Mouse (Mus musculus) heart, embryonic 15.5 days (tissue): ENCODE results near the gene Abcb10. TPM values are rescaled to one million over a fixed set of nuclear protein-coding genes. Genes with fewer than 3 reads are reported as not detected.
"Not testable (repeated sequence)": the region's sequence is repeated elsewhere in the genome, so short reads cannot be mapped to it uniquely, and the experiment has no call there.

Experiments used
- ATAC-seq: fragments of 200-750 bp; cut with Nextera tagmentation; replicated peaks from 2 replicates; pipeline ENCODE4 v1.8.0; 2017; ENCODE audit warnings: low read depth, moderate TSS enrichment; ENCODE audit not compliant: insufficient number of reproducible peaks, insufficient read depth, low FRiP score
- H3K27ac ChIP-seq: fragments of 300-500 bp; sonication (generic); 2 replicates; pipeline ENCODE4 v1.5.1; 2015; ENCODE audit warnings: mild to moderate bottlenecking, inconsistent platforms
- H3K27me3 ChIP-seq: fragments of 300-500 bp; sonication (generic); 2 replicates; pipeline ENCODE4 v1.6.1; 2015; ENCODE audit warnings: inconsistent platforms
- H3K36me3 ChIP-seq: fragments of 300-500 bp; sonication (generic); 2 replicates; pipeline ENCODE4 v1.6.1; 2015; ENCODE audit warnings: mild to moderate bottlenecking, inconsistent platforms
- H3K4me1 ChIP-seq: fragments of 300-500 bp; sonication (generic); replicated peaks from 2 replicates; pipeline ENCODE4 v1.6.1; 2015; ENCODE audit warnings: inconsistent platforms
- H3K4me2 ChIP-seq: fragments of 300-500 bp; sonication (generic); 2 replicates; pipeline ENCODE4 v1.6.1; 2015; ENCODE audit warnings: inconsistent platforms, mild to moderate bottlenecking, moderate library complexity
- H3K4me3 ChIP-seq: fragments of 300-500 bp; sonication (generic); 2 replicates; pipeline ENCODE4 v1.5.1; 2015; ENCODE audit warnings: mild to moderate bottlenecking, inconsistent platforms
- H3K9ac ChIP-seq: fragments of 300-500 bp; sonication (generic); 2 replicates; pipeline ENCODE4 v1.6.1; 2015; ENCODE audit warnings: mild to moderate bottlenecking, inconsistent platforms
- H3K9me3 ChIP-seq: fragments of 300-500 bp; sonication (generic); replicated peaks from 2 replicates; pipeline ENCODE4 v1.6.1; 2016; ENCODE audit warnings: inconsistent platforms
- WGBS: fragments of 180-500 bp; shearing (Covaris S2); methylation state at CpG from one replicate; pipeline ENCODE4 v1.1.7; 2015; ENCODE audit warnings: mixed read lengths; 5-methylcytosine and 5-hydroxymethylcytosine counted together
- polyA plus RNA-seq: library from polyadenylated mRNA; unstranded; fragments of >200 nt; fragmentation: Nextera tagmentation; extraction: Ambion mirVana; gene quantifications from 2 replicates; pipeline ENCODE4 v1.2.1, GENCODE M21; 2015

Abcb10 gene
- 17.1 and 20.6 TPM in 2 replicates for polyA plus RNA-seq

- under 1% methylated on average over 43 of the region's 56 CpGs for whole genome bisulfite sequencing
- peak; percentile 97 for ATAC-seq
These were observed at the start of gene Abcb10 for GRCm38 (mm10) chr8:123982826-123983400. Abcb10 (minus strand) TSS chr8:123983122.

GRCm38 (mm10) chr8:124027831-124028230 lies 44.9 kb upstream of the Abcb10 start:
- Histone ChIP-seq H3K27me3 (no peaks in the 10 kb centered on the region), H3K4me3 (no peak overlapping the region), H3K4me2 (no peak overlapping the region), H3K36me3 (peaks cover 56% of the 10 kb centered on the region), H3K4me1 (peaks cover 3% of the 10 kb centered on the region; the same call in 1 of the 2 replicates), H3K9ac (no peak overlapping the region), H3K9me3 (no peaks in the 10 kb centered on the region), H3K27ac (no peak overlapping the region)
- WGBS, result 82% methylated on average over 6 of the region's 6 CpGs
- ATAC-seq, result no peak

More at GRCm38 (mm10) chr8:123982826-123983400, at the start of gene Abcb10:
- Histone ChIP-seq H3K9me3 (no peaks in the 10 kb centered on the region), H3K36me3 (no peaks in the 10 kb centered on the region), H3K4me3 (peak within 1 kb of the TSS; percentile 63), H3K4me1 (peaks cover 35% of the 10 kb centered on the region), H3K27ac (peak within 1 kb of the TSS; percentile 91), H3K9ac (peak within 1 kb of the TSS; percentile 80), H3K4me2 (peak within 1 kb of the TSS; percentile 78), H3K27me3 (no peaks in the 10 kb centered on the region)

- H3K4me1 ChIP-seq, H3K27me3 ChIP-seq, H3K9me3 ChIP-seq, H3K9ac ChIP-seq, H3K27ac ChIP-seq, ATAC-seq, H3K4me2 ChIP-seq, H3K4me3 ChIP-seq: not testable (repeated sequence)
- peaks cover 50% of the 10 kb centered on the region for H3K36me3 ChIP-seq
- WGBS, result 74% methylated on average over 2 of the region's 2 CpGs
These were observed 43.3 kb upstream of the Abcb10 start for GRCm38 (mm10) chr8:124026265-124026664.

GRCm38 (mm10) chr8:124021237-124022227 lies 38.6 kb upstream of the Abcb10 start, which contains the start of the genes Taf5l and Urb2:
Taf5l (minus strand) TSS chr8:124021397.
Urb2 (plus strand) TSS chr8:124021508.
- 1% methylated on average over 73 of the region's 74 CpGs for WGBS
- peak; percentile 90 for ATAC-seq
- H3K4me1 ChIP-seq, result peaks cover 29% of the 10 kb centered on the region
- H3K9ac ChIP-seq, result peak within 1 kb of the TSS; percentile 69
- H3K27me3 ChIP-seq, result no peaks in the 10 kb centered on the region
- no peaks in the 10 kb centered on the region for H3K9me3 ChIP-seq
- peak within 1 kb of the TSS; percentile 88 for H3K27ac ChIP-seq
- peaks cover 9% of the 10 kb centered on the region for H3K36me3 ChIP-seq
- peak within 1 kb of the TSS; percentile 65 for H3K4me3 ChIP-seq
- H3K4me2 ChIP-seq, result peak within 1 kb of the TSS; percentile 80

- Histone ChIP-seq H3K27me3 (no peaks in the 10 kb centered on the region), H3K4me1 (peaks cover 29% of the 10 kb centered on the region), H3K27ac (peak overlapping the region; percentile 88), H3K4me3 (peak overlapping the region; percentile 65), H3K9me3 (no peaks in the 10 kb centered on the region), H3K9ac (peak overlapping the region; percentile 69), H3K4me2 (peak overlapping the region; percentile 80), H3K36me3 (peaks cover 3% of the 10 kb centered on the region)
- ATAC-seq, result peak; percentile 84
- WGBS, result 1% methylated on average over 54 of the region's 87 CpGs
These were observed 37.7 kb upstream of the Abcb10 start for GRCm38 (mm10) chr8:124020439-124021236.

- peak overlapping the region; percentile 69; the same call in 1 of the 2 replicates for H3K9ac ChIP-seq
- no peaks in the 10 kb centered on the region for H3K9me3 ChIP-seq
- H3K27me3 ChIP-seq, result no peaks in the 10 kb centered on the region
- H3K4me3 ChIP-seq, result peak overlapping the region; percentile 65
- no peak overlapping the region for H3K27ac ChIP-seq
- WGBS, result 20% methylated on average over 13 of the region's 13 CpGs
- no peaks in the 10 kb centered on the region for H3K36me3 ChIP-seq
- H3K4me1 ChIP-seq, result peaks cover 29% of the 10 kb centered on the region
- ATAC-seq, result no peak
- H3K4me2 ChIP-seq, result peak overlapping the region; percentile 80
These were observed 36.9 kb upstream of the Abcb10 start for GRCm38 (mm10) chr8:124019782-124020181.

GRCm38 (mm10) chr8:124014751-124015150 lies 31.8 kb upstream of the Abcb10 start:
- H3K4me1 ChIP-seq, result peaks cover 18% of the 10 kb centered on the region
- H3K36me3 ChIP-seq, result no peaks in the 10 kb centered on the region; the same call in 1 of the 2 replicates
- no peak overlapping the region for H3K9ac ChIP-seq
- no peaks in the 10 kb centered on the region for H3K9me3 ChIP-seq
- H3K27me3 ChIP-seq, result no peaks in the 10 kb centered on the region
- no peak overlapping the region for H3K27ac ChIP-seq
- WGBS, result 79% methylated on average over 3 of the region's 3 CpGs
- H3K4me2 ChIP-seq, result no peak overlapping the region
- no peak for ATAC-seq
- no peak overlapping the region for H3K4me3 ChIP-seq

GRCm38 (mm10) chr8:124014299-124014698 lies 31.4 kb upstream of the Abcb10 start:
- H3K4me1 ChIP-seq, result peaks cover 14% of the 10 kb centered on the region
- not testable (repeated sequence) for H3K9me3 ChIP-seq, H3K27me3 ChIP-seq, H3K36me3 ChIP-seq, H3K27ac ChIP-seq, H3K4me2 ChIP-seq, ATAC-seq, H3K9ac ChIP-seq, H3K4me3 ChIP-seq
- WGBS, result 88% methylated on average over 7 of the region's 7 CpGs

GRCm38 (mm10) chr8:124011989-124012586 lies 29.2 kb upstream of the Abcb10 start:
- Histone ChIP-seq H3K9me3 (no peaks in the 10 kb centered on the region), H3K9ac (no peak overlapping the region), H3K27me3 (no peaks in the 10 kb centered on the region), H3K4me3 (no peak overlapping the region), H3K36me3 (peaks cover 25% of the 10 kb centered on the region), H3K27ac (peak overlapping the region; percentile 71), H3K4me1 (peaks cover 5% of the 10 kb centered on the region; the same call in 1 of the 2 replicates), H3K4me2 (no peak overlapping the region)
- 98% methylated on average over 3 of the region's 3 CpGs for WGBS
- ATAC-seq, result no peak

GRCm38 (mm10) chr8:124011580-124011979 lies 28.7 kb upstream of the Abcb10 start:
- Histone ChIP-seq H3K9me3 (no peaks in the 10 kb centered on the region), H3K27ac (peak overlapping the region; percentile 71), H3K4me1 (peaks cover 5% of the 10 kb centered on the region; the same call in 1 of the 2 replicates), H3K9ac (no peak overlapping the region), H3K27me3 (no peaks in the 10 kb centered on the region), H3K4me3 (no peak overlapping the region), H3K4me2 (0 out of 2 replicates have a peak overlapping the region, but pooled peaks have one; percentile 1), H3K36me3 (peaks cover 30% of the 10 kb centered on the region)
- ATAC-seq, result no peak
- WGBS, result 41% methylated on average over 3 of the region's 3 CpGs
